Mouse (Mus musculus) intestine, postnatal 0 days (tissue): Measurements from ENCODE around the gene Ddo. TPM values are rescaled to one million over a fixed set of nuclear protein-coding genes. Genes with fewer than 3 reads are reported as not detected.
A peak's percentile ranks its signal among the peaks of the same experiment; 100 is the strongest.

Experiments used
- ATAC-seq: fragments of 200-750 bp; cut with Nextera tagmentation; 2 replicates; pipeline ENCODE4 v1.8.0; 2017; ENCODE audit warnings: mild to moderate bottlenecking, moderate TSS enrichment, moderate library complexity
- H3K27ac ChIP-seq: fragments of 300-500 bp; sonication (generic); 2 replicates; pipeline ENCODE4 v1.5.1; 2014; ENCODE audit warnings: mild to moderate bottlenecking, low read depth, low read length, moderate library complexity
- H3K27me3 ChIP-seq: fragments of 300-500 bp; sonication (generic); replicated peaks from 2 replicates; pipeline ENCODE4 v1.6.1; 2014; ENCODE audit warnings: low read length, mixed read lengths; ENCODE audit not compliant: control insufficient read depth, insufficient read depth
- H3K36me3 ChIP-seq: fragments of 300-500 bp; sonication (generic); 2 replicates; pipeline ENCODE4 v1.6.1; 2014; ENCODE audit warnings: mild to moderate bottlenecking, moderate library complexity; ENCODE audit not compliant: control insufficient read depth, insufficient read depth
- H3K4me1 ChIP-seq: fragments of 300-500 bp; sonication (generic); replicated peaks from 2 replicates; pipeline ENCODE4 v1.6.1; 2014; ENCODE audit warnings: antibody characterized with exemption, low read length, mixed read lengths; ENCODE audit not compliant: control insufficient read depth, insufficient read depth
- H3K4me2 ChIP-seq: fragments of 300-500 bp; sonication (generic); replicated peaks from 2 replicates; pipeline ENCODE4 v1.6.1; 2014; ENCODE audit warnings: low read depth, mild to moderate bottlenecking, moderate library complexity
- H3K4me3 ChIP-seq: fragments of 300-500 bp; sonication (generic); 2 replicates; pipeline ENCODE4 v1.5.1; 2014; ENCODE audit warnings: low read depth, low read length
- H3K9ac ChIP-seq: fragments of 300-500 bp; sonication (generic); 2 replicates; pipeline ENCODE4 v1.6.1; 2014; ENCODE audit warnings: mild to moderate bottlenecking, low read depth, low read length
- H3K9me3 ChIP-seq: fragments of 300-500 bp; sonication (generic); 2 replicates; pipeline ENCODE4 v1.6.1; 2016; ENCODE audit warnings: mixed run types; ENCODE audit not compliant: control insufficient read depth
- CTCF ChIP-seq: sonication (generic); IDR thresholded peaks from 2 replicates; pipeline ENCODE4 v1.5.1; 2016; ENCODE audit warnings: low read depth, mild to moderate bottlenecking, control low read depth, antibody characterized with exemption, moderate library complexity
- WGBS: fragments of 180-500 bp; shearing (Covaris S2); extraction: QIAGEN DNeasy Blood & Tissue Kit; methylation state at CpG from one replicate; pipeline ENCODE4 v1.1.7; 2014; 5-methylcytosine and 5-hydroxymethylcytosine counted together
- polyA plus RNA-seq: library from polyadenylated mRNA; unstranded; fragments of >200 nt; fragmentation: Nextera tagmentation; extraction: Ambion mirVana; gene quantifications from 2 replicates; pipeline ENCODE4 v1.2.1, GENCODE M21; 2015

Ddo gene
- polyA plus RNA-seq, 1 experiment from 2014 or later = 0.76 TPM

DNA sequence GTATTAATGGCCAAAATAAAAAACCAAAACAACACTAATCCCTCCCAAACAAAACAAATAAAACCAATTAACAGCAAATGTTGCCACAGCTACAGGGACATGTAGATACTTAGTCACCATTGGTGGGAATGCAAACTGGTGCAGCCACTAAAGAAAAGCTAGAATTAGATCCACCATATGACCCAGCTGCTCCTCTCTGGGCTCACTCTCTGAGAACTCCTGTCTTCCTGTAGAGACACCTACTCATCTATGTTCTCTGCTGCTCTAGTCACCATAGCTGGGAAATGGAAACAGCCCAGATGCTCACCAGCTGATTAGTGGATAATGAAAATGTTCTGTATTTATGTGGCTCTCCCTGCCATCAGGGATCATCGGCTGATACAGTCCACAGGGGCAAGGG is 10.1 kb upstream of the Ddo start:
- no peaks in the 10 kb centered on the region for H3K36me3 ChIP-seq
- H3K9ac ChIP-seq = no peak overlapping the region
- 76% methylated on average over 1 of the region's 1 CpGs for WGBS
- no peaks in the 10 kb centered on the region for H3K4me1 ChIP-seq
- TF ChIP-seq CTCF = no peak
- H3K4me3 ChIP-seq = no peak overlapping the region
- H3K4me2 ChIP-seq = no peak overlapping the region
- H3K9me3 ChIP-seq = no peaks in the 10 kb centered on the region
- no peak overlapping the region for H3K27ac ChIP-seq
- no peaks in the 10 kb centered on the region for H3K27me3 ChIP-seq
- ATAC-seq = no peak

DNA sequence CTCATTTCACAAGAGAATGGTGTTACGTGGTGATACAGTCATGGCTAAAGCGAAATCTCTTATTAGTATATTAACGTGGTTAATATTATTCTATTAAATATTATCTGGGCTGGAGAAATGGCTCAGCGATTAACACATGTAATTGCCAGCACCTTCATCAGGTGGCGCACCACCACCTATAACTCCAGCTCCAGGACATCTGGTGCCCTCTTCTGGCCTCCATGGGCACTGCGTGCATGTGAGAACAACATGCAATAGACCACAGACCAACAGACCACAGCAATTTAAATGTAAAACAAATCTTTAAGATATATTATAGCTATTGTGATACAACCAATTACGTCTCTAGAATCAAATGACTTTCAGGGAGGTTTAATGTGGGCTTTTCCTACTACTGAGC is 671 bp upstream of the Ddo start:
- H3K9ac ChIP-seq = no peak overlapping the region
- H3K9me3 ChIP-seq = no peaks in the 10 kb centered on the region
- H3K27me3 ChIP-seq = no peaks in the 10 kb centered on the region
- H3K27ac ChIP-seq = no peak overlapping the region
- ATAC-seq = no peak
- 82% methylated on average over 7 of the region's 7 CpGs for WGBS
- no peaks in the 10 kb centered on the region for H3K4me1 ChIP-seq
- H3K4me3 ChIP-seq = no peak overlapping the region
- TF ChIP-seq CTCF = peak; percentile 82
- H3K4me2 ChIP-seq = no peak overlapping the region
- no peaks in the 10 kb centered on the region for H3K36me3 ChIP-seq

DNA sequence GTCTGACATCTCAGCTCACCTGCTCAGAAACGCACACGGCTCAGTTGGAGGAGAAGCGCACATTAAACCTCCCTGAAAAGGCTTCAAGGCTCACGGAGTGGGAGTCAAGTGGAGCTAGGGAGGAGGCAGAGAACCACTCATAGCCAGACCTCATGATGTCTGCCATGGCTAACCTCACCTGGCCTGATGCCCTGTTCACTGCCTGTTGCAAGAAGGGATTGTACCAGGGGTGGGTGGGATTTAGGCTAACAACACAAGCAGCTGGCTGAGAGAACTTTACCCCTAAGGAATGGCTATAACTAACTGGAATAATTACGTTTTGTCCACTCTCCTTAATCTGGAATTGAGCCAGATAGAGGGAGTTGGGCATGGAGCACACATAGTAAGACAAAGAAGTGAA is 646 bp downstream of the Ddo start:
- no peak overlapping the region for H3K4me3 ChIP-seq
- ATAC-seq = peak; percentile 28; the same call in 1 of the 2 replicates
- H3K4me2 ChIP-seq = no peak overlapping the region
- no peak overlapping the region for H3K27ac ChIP-seq
- H3K9me3 ChIP-seq = no peaks in the 10 kb centered on the region
- no peak overlapping the region for H3K9ac ChIP-seq
- H3K4me1 ChIP-seq = no peaks in the 10 kb centered on the region
- no peak for TF ChIP-seq CTCF
- H3K27me3 ChIP-seq = no peaks in the 10 kb centered on the region
- H3K36me3 ChIP-seq = no peaks in the 10 kb centered on the region
- WGBS = 70% methylated on average over 5 of the region's 5 CpGs

DNA sequence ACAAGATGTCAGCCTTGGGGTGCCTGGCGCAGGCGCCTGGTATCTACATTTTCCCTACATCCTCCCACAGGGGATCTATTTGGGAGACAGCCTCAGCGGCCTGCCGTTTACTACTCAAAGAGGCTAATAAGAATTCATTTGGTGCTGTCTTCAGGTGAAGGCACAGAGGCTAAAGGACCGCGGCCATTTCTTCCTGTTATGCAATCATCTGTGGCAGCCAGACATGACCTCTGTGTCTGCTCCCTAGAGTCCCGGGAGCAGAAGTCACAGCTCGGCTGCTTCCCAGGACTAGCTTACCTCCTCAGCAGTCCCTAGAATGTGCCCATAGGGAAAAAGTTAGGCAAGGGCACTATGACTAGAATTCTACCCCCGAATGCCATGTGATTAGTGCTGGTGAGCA is 1.1 kb downstream of the Ddo start:
- no peak overlapping the region for H3K27ac ChIP-seq
- no peak overlapping the region for H3K4me2 ChIP-seq
- H3K9ac ChIP-seq = no peak overlapping the region
- no peaks in the 10 kb centered on the region for H3K9me3 ChIP-seq
- no peaks in the 10 kb centered on the region for H3K27me3 ChIP-seq
- TF ChIP-seq CTCF = no peak
- no peaks in the 10 kb centered on the region for H3K36me3 ChIP-seq
- no peaks in the 10 kb centered on the region for H3K4me1 ChIP-seq
- 73% methylated on average over 9 of the region's 9 CpGs for WGBS
- no peak overlapping the region for H3K4me3 ChIP-seq
- no peak for ATAC-seq

DNA sequence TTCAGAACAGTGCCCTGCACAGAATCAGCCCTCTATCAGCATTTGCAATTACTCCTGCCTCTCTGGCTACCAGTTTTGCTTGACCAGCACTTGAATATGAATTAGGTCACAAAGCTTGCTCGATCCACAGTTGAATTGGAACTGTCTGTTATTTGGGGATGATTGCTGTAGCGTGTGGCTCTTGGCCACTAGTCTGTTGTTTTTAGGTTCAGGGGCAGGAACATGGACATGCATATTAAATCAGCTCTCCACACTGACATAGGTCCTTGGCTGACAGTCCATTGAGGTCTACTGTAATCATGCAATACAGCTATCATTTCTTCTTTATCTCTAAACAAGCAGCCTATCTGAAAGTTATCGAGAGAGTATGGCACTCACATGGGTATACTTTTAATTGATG is 2.3 kb downstream of the Ddo start:
- no peaks in the 10 kb centered on the region for H3K9me3 ChIP-seq
- TF ChIP-seq CTCF = no peak
- H3K36me3 ChIP-seq = no peaks in the 10 kb centered on the region
- no peak overlapping the region for H3K4me3 ChIP-seq
- WGBS = 86% methylated on average over 3 of the region's 3 CpGs
- H3K4me2 ChIP-seq = no peak overlapping the region
- H3K9ac ChIP-seq = no peak overlapping the region
- H3K27me3 ChIP-seq = no peaks in the 10 kb centered on the region
- ATAC-seq = no peak
- no peaks in the 10 kb centered on the region for H3K4me1 ChIP-seq
- H3K27ac ChIP-seq = no peak overlapping the region

DNA sequence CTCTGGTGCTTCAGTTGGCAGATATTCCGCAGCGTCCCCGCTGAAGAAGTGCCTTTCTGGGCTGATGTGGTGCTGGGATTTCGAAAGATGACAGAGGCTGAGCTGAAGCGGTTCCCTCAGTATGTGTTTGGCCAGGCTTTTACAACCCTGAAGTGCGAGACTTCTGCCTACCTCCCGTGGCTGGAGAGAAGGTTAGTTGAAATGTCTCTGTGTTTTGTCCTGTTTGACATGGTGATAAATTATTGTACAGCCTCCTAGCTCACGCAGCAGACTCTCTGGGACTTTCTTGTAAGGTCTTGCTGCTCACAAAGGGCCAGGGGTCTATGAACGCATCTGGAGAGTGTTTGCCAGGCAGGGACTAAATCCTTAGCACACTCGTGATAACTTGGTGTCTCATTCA is 7.5 kb downstream of the Ddo start:
- Histone ChIP-seq H3K27ac (no peak overlapping the region), H3K4me2 (no peak overlapping the region), H3K9ac (no peak overlapping the region), H3K9me3 (no peaks in the 10 kb centered on the region), H3K27me3 (no peaks in the 10 kb centered on the region), H3K4me3 (no peak overlapping the region), H3K4me1 (no peaks in the 10 kb centered on the region), H3K36me3 (no peaks in the 10 kb centered on the region)
- no peak for TF ChIP-seq CTCF
- 36% methylated on average over 10 of the region's 10 CpGs for WGBS
- ATAC-seq = no peak

DNA sequence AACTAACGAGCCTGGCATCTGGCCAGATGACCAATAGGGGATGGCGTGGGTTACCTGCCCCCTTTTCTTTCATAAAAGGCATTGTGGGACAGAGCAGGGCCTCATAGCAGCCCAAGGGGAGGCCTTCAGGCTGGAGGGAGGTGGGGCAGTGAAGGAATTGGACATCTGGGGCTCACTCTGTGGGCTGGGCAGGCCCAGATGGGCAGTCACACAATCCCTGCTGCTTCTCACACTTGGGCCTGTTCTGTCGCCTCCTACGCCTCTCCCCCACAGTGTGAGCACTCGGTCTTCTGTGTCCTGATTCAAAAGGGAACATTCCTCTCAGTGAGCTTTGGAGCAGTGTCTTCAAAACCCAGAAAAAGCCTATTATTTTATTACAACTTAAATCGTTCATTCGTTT is 8.5 kb downstream of the Ddo start:
- WGBS = 65% methylated on average over 7 of the region's 7 CpGs
- no peak overlapping the region for H3K27ac ChIP-seq
- no peak for TF ChIP-seq CTCF
- H3K4me3 ChIP-seq = no peak overlapping the region
- no peaks in the 10 kb centered on the region for H3K9me3 ChIP-seq
- H3K27me3 ChIP-seq = no peaks in the 10 kb centered on the region
- no peak overlapping the region for H3K4me2 ChIP-seq
- ATAC-seq = no peak
- no peaks in the 10 kb centered on the region for H3K4me1 ChIP-seq
- H3K9ac ChIP-seq = no peak overlapping the region
- H3K36me3 ChIP-seq = no peaks in the 10 kb centered on the region
